Mouse (Mus musculus): ENCODE results near the gene Icam1. TPM values are rescaled to one million over a fixed set of nuclear protein-coding genes. Genes with fewer than 3 reads are reported as not detected.

The Icam1 gene
- polyA plus RNA-seq, 1 experiment from 2014 or later = 1.4 TPM

DNA sequence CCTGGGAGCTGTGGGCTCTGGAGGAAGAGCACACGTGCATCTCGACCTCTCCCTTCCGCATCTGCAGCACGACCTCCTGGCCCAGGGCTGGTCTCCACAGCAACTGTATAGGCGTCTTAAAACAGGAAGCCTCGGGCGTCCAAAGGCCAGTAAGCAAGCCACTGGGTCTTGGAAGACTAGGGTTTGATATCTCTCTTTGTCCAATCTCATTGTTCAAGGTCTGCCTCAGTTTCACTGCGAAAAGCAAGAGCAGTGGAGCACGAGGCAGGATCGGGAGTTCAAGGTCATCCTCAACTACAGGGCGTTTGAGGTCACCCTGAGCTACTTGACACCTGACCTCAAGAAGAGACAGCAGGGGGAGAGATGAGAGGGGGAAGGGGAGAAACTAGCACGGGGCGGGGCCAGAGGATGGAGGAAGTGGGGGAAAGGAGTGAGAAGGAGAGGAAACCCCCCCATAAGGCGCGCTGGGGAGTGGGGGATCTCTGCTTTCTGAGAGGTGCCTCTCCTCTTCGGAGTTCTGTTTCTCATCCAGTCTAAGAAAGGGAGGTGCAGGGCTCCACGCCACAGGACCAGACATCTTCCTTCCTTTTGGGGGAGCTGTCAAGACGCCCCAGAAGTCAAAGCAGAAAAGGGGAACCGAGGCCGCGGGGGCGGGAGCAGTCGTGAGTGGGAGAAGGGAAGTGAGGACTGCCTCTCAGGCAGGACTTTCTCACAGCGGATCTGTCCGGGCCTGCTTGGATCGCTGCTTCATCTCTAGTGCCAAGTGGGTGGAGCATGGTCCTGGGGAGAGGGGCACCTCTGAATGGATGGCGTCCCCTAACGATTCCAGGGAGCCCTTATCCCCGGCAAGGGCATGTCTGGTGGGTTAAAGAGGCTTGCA is 854 bp upstream of the Icam1 start:
- ATAC-seq (ENCODE audit: low read depth) = no peak
- no peaks in the 10 kb centered on the region for H3K9me3 ChIP-seq (ENCODE audit: control insufficient read depth, low read length)
- peak overlapping the region; percentile 17; the same call in 1 of the 2 replicates for H3K4me2 ChIP-seq (ENCODE audit: low read depth, low read length)
- H3K4me3 ChIP-seq (ENCODE audit: low read depth, low read length) = peak overlapping the region; percentile 7; the same call in 1 of the 2 replicates
- WGBS = 1% methylated on average over 28 of the region's 29 CpGs
- no peak overlapping the region for H3K9ac ChIP-seq (replicated peaks; ENCODE audit: low read depth, low read length)
- no peaks in the 10 kb centered on the region for H3K4me1 ChIP-seq (ENCODE audit: control insufficient read depth, insufficient read depth, low read length)
- no peaks in the 10 kb centered on the region for H3K36me3 ChIP-seq (ENCODE audit: control insufficient read depth, insufficient read depth, low read length)
- no peak overlapping the region for H3K27ac ChIP-seq (ENCODE audit: low read depth, low read length)
- peaks cover 28% of the 10 kb centered on the region for H3K27me3 ChIP-seq (ENCODE audit: control insufficient read depth, insufficient read depth, low read length)

DNA sequence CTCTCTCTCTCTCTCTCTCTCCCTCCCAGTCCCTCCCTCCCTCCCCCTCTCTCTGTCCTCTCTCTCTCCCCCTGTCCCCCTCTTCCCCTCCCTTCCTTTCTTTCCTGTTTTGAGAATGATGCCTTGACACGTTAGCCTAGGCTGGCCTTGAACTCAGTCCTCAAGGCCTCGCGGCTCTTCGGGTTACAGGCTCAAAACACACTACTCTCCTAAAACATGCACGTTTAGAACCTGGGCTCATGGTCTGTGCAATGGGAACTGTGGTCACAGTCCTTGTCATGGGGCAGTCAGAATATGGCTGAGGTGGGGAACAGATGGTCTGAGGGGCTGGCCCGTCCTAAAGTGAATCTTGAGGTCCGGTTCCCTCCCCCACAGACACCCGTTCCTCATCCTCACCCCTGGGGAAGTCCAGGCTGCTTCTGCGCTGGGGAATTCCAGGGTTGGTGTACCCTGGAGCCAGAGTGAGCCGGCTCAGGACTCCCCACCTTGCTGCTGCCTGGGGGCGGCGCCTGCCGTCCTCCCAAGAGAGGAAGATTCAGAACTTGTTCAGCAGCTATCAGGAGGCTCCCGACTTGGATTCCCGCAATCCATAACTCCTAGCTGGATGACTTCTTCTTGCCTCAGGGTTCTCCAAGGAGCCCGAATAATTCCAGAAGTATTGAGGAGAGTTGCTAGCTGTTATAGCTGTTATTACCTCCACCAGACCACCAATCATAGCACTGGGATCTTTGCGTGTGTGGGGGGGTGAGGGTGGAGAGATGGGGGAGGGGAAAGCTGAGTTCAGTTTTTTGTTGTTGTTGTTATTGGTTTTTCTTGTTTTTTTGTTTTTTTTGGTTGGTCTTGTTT is 769 bp downstream of the Icam1 start:
- ATAC-seq (ENCODE audit: low read depth) = no peak

DNA sequence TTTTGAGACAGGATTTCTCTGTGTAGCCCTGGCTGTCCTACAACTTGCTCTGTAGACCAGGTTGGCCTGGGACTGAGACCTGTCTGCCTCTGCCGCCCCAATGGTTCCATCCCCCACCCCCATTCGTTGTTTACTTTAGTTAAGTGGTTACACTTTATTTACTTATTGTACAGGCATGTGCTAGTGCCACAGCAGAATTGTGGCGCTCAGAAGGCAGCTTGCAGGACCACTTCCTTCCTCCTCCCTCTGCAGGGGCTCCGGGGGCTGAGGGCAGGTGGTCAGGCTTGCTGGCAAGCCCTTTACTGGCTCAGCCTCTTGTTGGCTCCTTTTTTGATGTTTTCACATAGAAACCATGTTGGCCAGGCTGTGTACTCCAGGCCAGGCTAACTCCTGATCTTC is 1.4 kb downstream of the Icam1 start:
- no peak overlapping the region for H3K4me2 ChIP-seq (ENCODE audit: low read depth, low read length)
- no peaks in the 10 kb centered on the region for H3K4me1 ChIP-seq (ENCODE audit: control insufficient read depth, insufficient read depth, low read length)
- ATAC-seq (ENCODE audit: low read depth) = no peak
- H3K9me3 ChIP-seq (ENCODE audit: control insufficient read depth, low read length) = no peaks in the 10 kb centered on the region
- H3K27me3 ChIP-seq (ENCODE audit: control insufficient read depth, insufficient read depth, low read length) = peaks cover 28% of the 10 kb centered on the region
- WGBS = 31% methylated on average over 4 of the region's 4 CpGs
- no peaks in the 10 kb centered on the region for H3K36me3 ChIP-seq (ENCODE audit: control insufficient read depth, insufficient read depth, low read length)
- no peak overlapping the region for H3K9ac ChIP-seq (replicated peaks; ENCODE audit: low read depth, low read length)
- no peak overlapping the region for H3K27ac ChIP-seq (ENCODE audit: low read depth, low read length)
- no peak overlapping the region for H3K4me3 ChIP-seq (ENCODE audit: low read depth, low read length)

More for the DNA sequence above, 769 bp downstream of the Icam1 start:
- H3K4me1 ChIP-seq (ENCODE audit: control insufficient read depth, insufficient read depth, low read length) = no peaks in the 10 kb centered on the region
- H3K36me3 ChIP-seq (ENCODE audit: control insufficient read depth, insufficient read depth, low read length) = no peaks in the 10 kb centered on the region
- no peak overlapping the region for H3K4me3 ChIP-seq (ENCODE audit: low read depth, low read length)
- WGBS = 8% methylated on average over 17 of the region's 17 CpGs
- no peak overlapping the region for H3K4me2 ChIP-seq (ENCODE audit: low read depth, low read length)
- no peak overlapping the region for H3K9ac ChIP-seq (replicated peaks; ENCODE audit: low read depth, low read length)
- H3K27ac ChIP-seq (ENCODE audit: low read depth, low read length) = no peak overlapping the region
- no peaks in the 10 kb centered on the region for H3K9me3 ChIP-seq (ENCODE audit: control insufficient read depth, low read length)
- peaks cover 28% of the 10 kb centered on the region for H3K27me3 ChIP-seq (ENCODE audit: control insufficient read depth, insufficient read depth, low read length)

DNA sequence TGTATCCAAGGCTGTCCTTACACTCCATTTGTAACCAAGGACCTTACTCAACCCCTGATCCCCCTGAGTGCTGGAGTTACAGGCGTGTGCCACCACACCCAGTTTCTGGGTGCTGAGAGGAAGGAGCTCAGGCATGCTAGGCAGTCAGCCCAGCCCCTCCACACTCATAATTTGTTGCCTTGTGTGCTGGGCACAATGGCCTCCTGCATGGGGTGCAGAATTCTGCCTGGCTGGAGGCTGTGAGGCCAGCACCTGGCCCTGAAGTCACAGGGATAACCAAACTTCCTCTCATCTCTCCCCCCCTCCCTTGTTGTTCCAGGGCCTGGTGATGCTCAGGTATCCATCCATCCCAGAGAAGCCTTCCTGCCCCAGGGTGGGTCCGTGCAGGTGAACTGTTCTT is 2.8 kb downstream of the Icam1 start:
- Histone ChIP-seq H3K27ac (ENCODE audit: low read depth, low read length) (no peak overlapping the region), H3K4me2 (ENCODE audit: low read depth, low read length) (no peak overlapping the region), H3K27me3 (ENCODE audit: control insufficient read depth, insufficient read depth, low read length) (peaks cover 28% of the 10 kb centered on the region), H3K36me3 (ENCODE audit: control insufficient read depth, insufficient read depth, low read length) (no peaks in the 10 kb centered on the region), H3K9ac (replicated peaks; ENCODE audit: low read depth, low read length) (no peak overlapping the region), H3K4me3 (ENCODE audit: low read depth, low read length) (no peak overlapping the region), H3K4me1 (ENCODE audit: control insufficient read depth, insufficient read depth, low read length) (no peaks in the 10 kb centered on the region), H3K9me3 (ENCODE audit: control insufficient read depth, low read length) (no peaks in the 10 kb centered on the region)
- 62% methylated on average over 2 of the region's 2 CpGs for WGBS
- no peak for ATAC-seq (ENCODE audit: low read depth)

DNA sequence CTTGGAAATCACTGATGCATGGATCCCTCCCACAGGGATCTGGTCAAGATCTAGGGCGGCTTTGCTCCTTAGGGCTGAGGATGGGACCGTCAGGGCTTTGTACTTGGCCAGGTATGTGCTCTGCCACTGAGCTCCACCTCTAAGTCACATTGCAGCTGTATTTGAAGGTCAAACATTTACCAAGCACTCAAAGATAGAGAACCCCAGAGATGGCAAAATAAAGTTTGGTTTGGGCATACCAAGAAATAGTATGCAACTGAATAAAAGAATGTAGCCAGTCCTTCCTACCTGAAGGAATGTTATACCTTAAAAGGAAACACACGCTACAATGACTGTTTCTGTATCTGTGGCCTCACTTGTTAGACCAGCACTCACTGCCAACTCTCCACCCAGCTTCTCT is 5.6 kb downstream of the Icam1 start:
- Histone ChIP-seq H3K27me3 (ENCODE audit: control insufficient read depth, insufficient read depth, low read length) (peaks cover 16% of the 10 kb centered on the region), H3K9ac (replicated peaks; ENCODE audit: low read depth, low read length) (no peak overlapping the region), H3K36me3 (ENCODE audit: control insufficient read depth, insufficient read depth, low read length) (no peaks in the 10 kb centered on the region), H3K4me3 (ENCODE audit: low read depth, low read length) (no peak overlapping the region), H3K9me3 (ENCODE audit: control insufficient read depth, low read length) (no peaks in the 10 kb centered on the region), H3K4me2 (ENCODE audit: low read depth, low read length) (no peak overlapping the region), H3K4me1 (ENCODE audit: control insufficient read depth, insufficient read depth, low read length) (no peaks in the 10 kb centered on the region), H3K27ac (ENCODE audit: low read depth, low read length) (no peak overlapping the region)
- ATAC-seq (ENCODE audit: low read depth) = no peak
- 81% methylated on average over 3 of the region's 3 CpGs for WGBS

DNA sequence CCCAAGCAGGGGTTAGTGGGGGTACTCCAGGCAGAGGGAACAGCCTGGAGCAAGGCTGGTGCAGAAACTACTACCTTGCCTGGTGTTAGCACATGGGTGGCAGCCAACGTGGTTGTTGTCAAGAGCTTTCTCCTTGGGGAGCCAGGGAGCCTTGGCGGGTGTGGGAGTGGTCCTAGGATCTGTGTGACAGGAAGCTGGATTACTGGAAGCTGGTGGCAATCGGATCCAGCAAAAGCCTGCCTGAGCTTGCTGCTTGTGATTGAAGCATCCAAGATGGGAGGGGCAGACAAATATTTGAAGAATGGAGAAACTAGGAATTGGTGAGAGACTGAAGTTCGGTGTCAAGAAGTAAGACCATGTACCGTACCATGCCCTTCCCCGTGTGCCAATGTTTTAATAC is 6.5 kb downstream of the Icam1 start:
- Histone ChIP-seq H3K27me3 (ENCODE audit: control insufficient read depth, insufficient read depth, low read length) (peaks cover 10% of the 10 kb centered on the region), H3K36me3 (ENCODE audit: control insufficient read depth, insufficient read depth, low read length) (no peaks in the 10 kb centered on the region), H3K9ac (replicated peaks; ENCODE audit: low read depth, low read length) (no peak overlapping the region), H3K9me3 (ENCODE audit: control insufficient read depth, low read length) (no peaks in the 10 kb centered on the region), H3K4me2 (ENCODE audit: low read depth, low read length) (no peak overlapping the region), H3K4me3 (ENCODE audit: low read depth, low read length) (no peak overlapping the region), H3K27ac (ENCODE audit: low read depth, low read length) (no peak overlapping the region), H3K4me1 (ENCODE audit: control insufficient read depth, insufficient read depth, low read length) (no peaks in the 10 kb centered on the region)
- no peak for ATAC-seq (ENCODE audit: low read depth)
- WGBS = 65% methylated on average over 6 of the region's 6 CpGs

DNA sequence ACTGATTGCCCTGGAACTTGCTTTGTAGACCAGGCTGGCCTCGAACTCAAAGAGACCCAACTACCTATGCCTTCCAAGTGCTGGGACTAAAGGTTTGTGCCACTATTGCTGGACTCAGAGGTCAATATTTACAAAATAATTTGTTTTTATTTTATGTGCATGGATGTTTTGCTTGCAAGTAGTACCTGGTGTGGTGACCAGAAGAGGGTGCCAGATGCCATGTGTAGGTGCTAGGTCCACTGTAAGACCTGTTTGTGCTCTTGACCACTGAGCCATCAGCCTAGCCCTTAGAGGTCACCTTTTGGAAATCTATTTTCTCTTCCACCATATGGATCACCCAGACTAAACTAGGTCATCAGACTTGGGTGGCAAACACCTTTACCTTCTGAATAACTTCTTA is 6.9 kb downstream of the Icam1 start:
- Histone ChIP-seq H3K9ac (replicated peaks; ENCODE audit: low read depth, low read length) (no peak overlapping the region), H3K27me3 (ENCODE audit: control insufficient read depth, insufficient read depth, low read length) (peaks cover 6% of the 10 kb centered on the region), H3K9me3 (ENCODE audit: control insufficient read depth, low read length) (no peaks in the 10 kb centered on the region), H3K4me3 (ENCODE audit: low read depth, low read length) (no peak overlapping the region), H3K4me2 (ENCODE audit: low read depth, low read length) (no peak overlapping the region), H3K4me1 (ENCODE audit: control insufficient read depth, insufficient read depth, low read length) (no peaks in the 10 kb centered on the region), H3K27ac (ENCODE audit: low read depth, low read length) (no peak overlapping the region), H3K36me3 (ENCODE audit: control insufficient read depth, insufficient read depth, low read length) (no peaks in the 10 kb centered on the region)
- 71% methylated on average over 1 of the region's 1 CpGs for WGBS
- no peak for ATAC-seq (ENCODE audit: low read depth)

DNA sequence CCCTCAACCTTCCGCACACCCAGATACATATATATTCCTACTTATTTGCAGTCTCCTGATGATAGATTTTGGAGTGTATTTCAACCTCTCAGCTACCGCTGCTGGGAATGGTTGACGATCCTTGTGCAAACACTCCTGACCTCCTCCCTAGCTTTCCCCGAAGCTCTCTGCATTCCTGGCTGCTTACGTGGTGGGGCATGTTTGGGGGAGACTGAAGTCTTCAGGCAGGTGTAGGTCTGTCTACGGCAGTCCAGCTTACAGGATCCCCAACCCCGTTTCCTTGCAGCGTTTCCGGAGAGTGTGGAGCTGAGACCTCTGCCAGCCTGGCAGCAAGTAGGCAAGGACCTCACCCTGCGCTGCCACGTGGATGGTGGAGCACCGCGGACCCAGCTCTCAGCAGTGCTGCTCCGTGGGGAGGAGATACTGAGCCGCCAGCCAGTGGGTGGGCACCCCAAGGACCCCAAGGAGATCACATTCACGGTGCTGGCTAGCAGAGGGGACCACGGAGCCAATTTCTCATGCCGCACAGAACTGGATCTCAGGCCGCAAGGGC is 9.5 kb downstream of the Icam1 start:
- H3K9me3 ChIP-seq (ENCODE audit: control insufficient read depth, low read length) = no peaks in the 10 kb centered on the region
- H3K4me1 ChIP-seq (ENCODE audit: control insufficient read depth, insufficient read depth, low read length) = 0 out of 2 replicates have a peak, but pooled peaks cover 3% of the 10 kb centered on the region
- no peak overlapping the region for H3K27ac ChIP-seq (ENCODE audit: low read depth, low read length)
- no peak overlapping the region for H3K4me3 ChIP-seq (ENCODE audit: low read depth, low read length)
- WGBS = 66% methylated on average over 19 of the region's 19 CpGs
- peaks cover 18% of the 10 kb centered on the region for H3K27me3 ChIP-seq (ENCODE audit: control insufficient read depth, insufficient read depth, low read length)
- no peaks in the 10 kb centered on the region for H3K36me3 ChIP-seq (ENCODE audit: control insufficient read depth, insufficient read depth, low read length)
- no peak overlapping the region for H3K9ac ChIP-seq (replicated peaks; ENCODE audit: low read depth, low read length)
- no peak overlapping the region for H3K4me2 ChIP-seq (ENCODE audit: low read depth, low read length)
- ATAC-seq (ENCODE audit: low read depth) = no peak
